Mouse (Mus musculus) CH12F3 (cell line): ENCODE data around the gene Ccdc66.

Experiments used
- in situ Hi-C: fragments of 300-500 bp; cut with MboI; formaldehyde crosslinking; loops from 2 replicates; pipeline ENCODE4 v1.14.3; 2020; ENCODE audit warnings: low sequenced_read_pairs

The Ccdc66 gene

GRCm38 (mm10) chr14:27507894-27508643 lies at the start of gene Ccdc66:
Ccdc66 (minus strand) TSS chr14:27508460.
- in situ Hi-C loops = no loop called here

GRCm38 (mm10) chr14:27543838-27544426 lies 35.7 kb upstream of the Ccdc66 start:
- in situ Hi-C loops = no loop called here

GRCm38 (mm10) chr14:27536441-27536840 lies 28.2 kb upstream of the Ccdc66 start:
- in situ Hi-C loops = no loop called here

DNA sequence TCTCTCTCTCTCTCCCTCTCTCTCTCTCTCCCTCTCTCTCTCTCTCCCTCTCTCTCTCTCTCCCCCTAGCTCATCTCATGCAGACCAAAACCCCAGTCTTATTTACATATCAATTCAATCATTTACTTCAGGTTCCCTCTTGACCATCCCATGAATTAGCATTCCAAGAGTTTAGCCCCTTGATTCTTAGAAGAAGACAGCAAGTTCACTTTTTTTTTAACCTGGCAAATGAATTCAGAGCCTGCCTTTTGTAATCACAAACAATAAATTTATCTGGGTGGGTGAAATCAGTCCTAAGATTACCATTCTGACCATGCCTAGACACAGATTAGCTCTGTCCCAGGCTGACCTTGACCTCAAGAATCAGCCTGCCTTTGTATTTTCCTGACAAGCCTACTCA lies 16.3 kb upstream of the Ccdc66 start:
- in situ Hi-C loops = no loop called here

DNA sequence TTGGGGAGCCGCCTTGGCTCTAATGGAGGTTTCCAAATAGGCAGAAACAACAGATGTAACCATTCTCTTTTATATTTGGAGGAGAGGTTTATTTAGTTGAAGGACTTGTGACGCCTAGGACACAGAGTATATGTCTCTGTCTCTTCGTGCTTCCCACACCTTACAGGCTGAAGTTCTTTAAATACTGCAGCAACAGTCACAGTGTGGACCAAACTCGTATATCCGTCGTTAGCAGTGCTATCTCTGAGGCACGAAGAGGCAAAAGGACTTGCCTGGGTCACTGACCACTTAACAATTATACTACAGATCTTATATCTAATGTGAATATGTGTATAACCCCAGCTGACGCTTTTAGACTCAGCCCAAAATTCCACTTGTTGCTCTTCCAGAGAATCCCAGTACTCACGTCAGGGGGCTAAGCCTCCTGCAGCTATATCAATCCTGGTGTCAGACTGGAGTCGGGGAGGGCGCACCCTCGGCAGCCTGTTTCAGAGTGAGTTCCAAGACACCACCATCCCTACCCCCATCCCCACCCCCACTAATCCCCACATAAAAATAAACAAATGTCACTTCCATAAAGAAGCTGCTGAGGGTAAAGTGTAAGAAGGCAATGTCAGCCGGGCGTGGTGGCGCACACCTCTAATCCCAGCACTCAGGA lies 513 bp upstream of the Ccdc66 start:
- in situ Hi-C loops = no loop called here

DNA sequence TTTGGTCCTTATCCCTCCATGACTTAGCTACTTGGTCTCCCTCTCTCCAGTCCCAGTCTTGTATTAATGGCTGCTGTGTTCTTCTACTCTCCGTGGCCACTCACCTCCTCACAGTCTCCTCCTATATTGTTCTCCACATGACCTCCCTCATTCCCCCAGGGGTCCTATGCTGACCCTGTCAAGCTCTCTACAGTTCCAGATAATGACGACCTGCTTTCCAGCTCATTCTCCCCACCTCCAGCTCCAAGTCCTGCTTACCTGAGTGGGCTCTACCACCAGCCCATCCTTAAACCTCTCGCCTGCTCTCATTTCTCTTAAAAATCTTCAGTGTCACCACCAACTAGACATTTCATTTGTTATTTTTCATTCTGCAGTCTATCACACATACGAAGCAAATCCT lies 7.2 kb downstream of the Ccdc66 start:
- in situ Hi-C loops = no loop called here

- in situ Hi-C loops = no loop called here
Measured at GRCm38 (mm10) chr14:27493516-27493915, 14.7 kb downstream of the Ccdc66 start.

- in situ Hi-C loops = no loop called here
Measured at GRCm38 (mm10) chr14:27491399-27491798, 16.9 kb downstream of the Ccdc66 start.

GRCm38 (mm10) chr14:27446963-27447362 lies 61.3 kb downstream of the Ccdc66 start:
- in situ Hi-C loops = no loop called here

GRCm38 (mm10) chr14:27444851-27445281 lies 63.4 kb downstream of the Ccdc66 start:
- in situ Hi-C loops = no loop called here

DNA sequence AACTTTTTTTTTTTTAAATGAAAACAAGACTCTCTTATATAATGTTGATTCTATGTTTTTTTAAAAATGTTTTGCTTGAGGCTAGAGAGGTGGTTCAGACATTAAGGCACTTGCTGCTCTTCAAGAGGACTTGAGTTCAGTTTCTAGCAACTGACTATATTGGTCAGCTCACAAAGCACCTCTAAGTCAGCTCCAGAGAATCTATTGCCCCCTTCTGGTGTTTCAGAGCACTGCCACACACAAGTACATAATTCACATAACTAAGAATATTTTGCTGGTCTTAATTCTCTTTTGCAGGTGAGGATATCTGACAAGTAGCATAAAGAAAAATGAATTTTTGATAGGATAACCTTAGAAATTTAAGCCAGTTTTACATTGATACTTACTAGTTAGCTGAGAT lies 67.3 kb downstream of the Ccdc66 start:
- in situ Hi-C loops = no loop called here

DNA sequence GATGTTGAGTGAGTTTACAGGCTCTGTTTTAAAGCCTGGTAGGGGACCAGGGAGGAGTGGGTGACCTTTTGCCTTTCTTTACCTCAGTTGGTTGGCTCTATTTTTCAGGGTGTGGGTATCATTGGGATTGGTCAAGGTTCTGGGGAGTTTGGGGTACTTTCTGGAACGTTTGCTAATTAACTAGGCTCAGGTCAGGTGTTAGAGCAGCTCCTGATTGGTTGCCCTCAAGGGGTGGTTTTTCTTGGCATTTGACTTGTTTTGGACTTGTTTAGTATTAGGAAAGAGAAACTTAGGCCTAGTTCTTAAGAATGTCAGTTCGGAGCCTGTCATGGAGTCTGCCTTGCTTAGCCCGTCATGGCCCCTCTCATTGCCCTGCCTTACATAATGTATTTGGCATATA lies 71.4 kb downstream of the Ccdc66 start:
- in situ Hi-C loops = no loop called here

DNA sequence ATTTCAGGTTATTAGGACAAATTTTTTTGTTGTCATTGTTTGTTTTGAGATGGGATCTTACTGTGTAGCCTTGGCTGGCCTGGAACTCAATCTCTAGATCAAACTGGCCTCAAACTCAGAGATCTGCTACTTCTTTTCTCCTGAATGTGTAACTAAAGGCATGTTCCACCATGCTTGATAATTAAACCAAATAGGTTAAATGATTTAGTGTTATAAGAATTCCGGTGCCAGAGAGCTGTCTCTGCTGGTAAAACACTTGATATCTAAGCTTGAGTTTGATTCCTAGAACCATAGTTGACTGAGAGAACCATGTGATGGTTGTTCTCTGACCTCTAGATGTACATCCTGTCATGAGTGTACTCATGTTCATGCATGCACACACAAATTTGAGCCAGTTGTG lies 72.1 kb downstream of the Ccdc66 start:
- in situ Hi-C loops = no loop called here

DNA sequence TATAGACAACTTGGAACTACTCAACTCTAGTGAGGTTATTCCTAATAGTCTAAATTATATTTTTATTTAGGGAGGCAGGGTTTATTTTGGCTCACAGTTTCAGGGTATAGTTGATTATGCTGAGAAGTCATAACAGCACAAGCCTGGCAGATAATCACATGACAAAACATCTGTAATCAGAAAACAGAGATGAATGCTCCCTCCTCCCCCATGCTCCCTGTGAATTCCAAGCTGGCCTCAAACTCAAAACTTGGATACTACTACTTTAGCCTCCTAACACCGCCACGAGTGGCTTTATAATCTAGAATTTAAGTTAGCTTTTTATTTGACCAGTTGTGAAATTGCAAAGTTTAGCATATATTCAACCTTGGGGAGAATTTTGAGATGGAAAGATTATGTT lies 76.2 kb downstream of the Ccdc66 start:
- in situ Hi-C loops = no loop called here
